In genomic region chr19:25144110-25145028, GRCm38 (mm10) we compare ENCODE assay signal across 14 mouse cellular contexts.
A peak's percentile ranks its signal among the peaks of the same experiment; 100 is the strongest.
DNase-seq lines count a peak whose midpoint lies in the region; ATAC-seq and TF ChIP-seq lines count a peak whose summit lies in the region.
"Had no signal": no experiment of that assay in that cellular context is flagged by ENCODE, and none has a peak within 500 bp of the region (broad histone marks: within the 10 kb centered on the region; RNA-seq: fewer than 3 reads in every experiment).

No protein-coding gene starts in this region.

- H3K9ac ChIP-seq in midbrain, postnatal 0 days (replicated peaks; ENCODE audit: low read length, poor library complexity, severe bottlenecking): no peak overlapping the region
- no peak overlapping the region for H3K9ac ChIP-seq in midbrain, embryonic 15.5 days
- H3K9ac ChIP-seq: embryonic facial prominence, embryonic 12.5 days; forebrain, postnatal 0 days; heart, embryonic 12.5 days; intestine, embryonic 15.5 days; lung, embryonic 15.5 days had no signal

- H3K9me3 ChIP-seq in midbrain, postnatal 0 days (ENCODE audit: low read length): no peaks in the 10 kb centered on the region
- H3K9me3 ChIP-seq in midbrain, embryonic 15.5 days: no peaks in the 10 kb centered on the region
- H3K9me3 ChIP-seq: embryonic facial prominence, embryonic 12.5 days; heart, embryonic 12.5 days; intestine, embryonic 15.5 days; lung, embryonic 15.5 days had no signal

- 49% methylated on average over 17 of the region's 17 CpGs for WGBS in midbrain, postnatal 0 days
- 58% methylated on average over 17 of the region's 17 CpGs for WGBS in midbrain, embryonic 15.5 days

- no peak overlapping the region for H3K4me2 ChIP-seq in midbrain, postnatal 0 days (ENCODE audit: low read depth, low read length, poor library complexity, severe bottlenecking)
- no peak overlapping the region for H3K4me2 ChIP-seq in midbrain, embryonic 15.5 days
- H3K4me2 ChIP-seq: embryonic facial prominence, embryonic 12.5 days; heart, embryonic 12.5 days; intestine, embryonic 15.5 days; lung, embryonic 15.5 days had no signal

- TF ChIP-seq CTCF in midbrain, postnatal 0 days (IDR thresholded peaks at IDR 0.05): no peak
- no peak for TF ChIP-seq CTCF in left cerebral cortex, adult 2 months (IDR thresholded peaks at IDR 0.05)

- ATAC-seq in midbrain, postnatal 0 days (ENCODE audit: low FRiP score): no peak
- no peak for ATAC-seq in midbrain, embryonic 15.5 days (replicated peaks)
- ATAC-seq: forebrain, postnatal 0 days; intestine, embryonic 15.5 days; midbrain, embryonic 16.5 days had no signal

- H3K36me3 ChIP-seq in midbrain, postnatal 0 days (ENCODE audit: insufficient read depth, low read length): no peaks in the 10 kb centered on the region
- H3K36me3 ChIP-seq in midbrain, embryonic 15.5 days (replicated peaks): no peaks in the 10 kb centered on the region
- H3K36me3 ChIP-seq: embryonic facial prominence, embryonic 12.5 days; heart, embryonic 12.5 days; intestine, embryonic 15.5 days; lung, embryonic 15.5 days had no signal

- H3K27ac ChIP-seq in midbrain, postnatal 0 days (ENCODE audit: low read depth, low read length): no peak overlapping the region
- no peak overlapping the region for H3K27ac ChIP-seq in midbrain, embryonic 15.5 days
- peak overlapping the region; percentile 50 for H3K27ac ChIP-seq in left cerebral cortex, adult 2 months
- H3K27ac ChIP-seq: embryonic facial prominence, embryonic 12.5 days; intestine, embryonic 15.5 days; lung, embryonic 15.5 days had no signal

- no peaks in the 10 kb centered on the region for H3K4me1 ChIP-seq in midbrain, postnatal 0 days (ENCODE audit: insufficient read depth, low read length)
- H3K4me1 ChIP-seq in midbrain, embryonic 15.5 days: no peaks in the 10 kb centered on the region
- H3K4me1 ChIP-seq: embryonic facial prominence, embryonic 12.5 days; heart, embryonic 12.5 days; intestine, embryonic 15.5 days; lung, embryonic 15.5 days had no signal

- intact Hi-C loops in left cerebral cortex, adult 2 months (cut with DNase I): no loop called here

- DNase-seq in midbrain, postnatal 0 days (ENCODE audit: low spot score): peak; percentile 56
- peak; percentile 30 to 33 for DNase-seq in frontal cortex, adult 2 months (ENCODE audit: extremely low spot score in 1 of 2, low spot score in 1 of 2)
- DNase-seq in left cerebral cortex, adult 2 months (ENCODE audit: extremely low spot score in 1 of 2, low spot score in 2 of 2): peak; percentile 15 to 29
- peak; percentile 28 for DNase-seq in right cerebral cortex, postnatal 25 days
- DNase-seq in lung, adult 18-20 months: no peak
- DNase-seq in thymus, postnatal 4 days: no peak
- DNase-seq in adrenal gland, adult 2 months: no peak
- DNase-seq: forebrain, postnatal 0 days had no signal

- no peaks in the 10 kb centered on the region for H3K27me3 ChIP-seq in midbrain, postnatal 0 days (ENCODE audit: insufficient read depth, low read length)
- H3K27me3 ChIP-seq in midbrain, embryonic 15.5 days (replicated peaks): no peaks in the 10 kb centered on the region
- H3K27me3 ChIP-seq: embryonic facial prominence, embryonic 12.5 days; heart, embryonic 12.5 days; intestine, embryonic 15.5 days; lung, embryonic 15.5 days had no signal

- no peak overlapping the region for H3K4me3 ChIP-seq in midbrain, postnatal 0 days (ENCODE audit: low read depth, low read length)
- no peak overlapping the region for H3K4me3 ChIP-seq in midbrain, embryonic 15.5 days
- no peak overlapping the region for H3K4me3 ChIP-seq in left cerebral cortex, adult 2 months
- H3K4me3 ChIP-seq: embryonic facial prominence, embryonic 12.5 days; heart, embryonic 12.5 days; intestine, embryonic 15.5 days; lung, embryonic 15.5 days had no signal

Comparison
In these comparisons a context has a peak if more than half of its experiments do, and no peak if none do; other contexts are left out.
1. DNase-seq: peak in midbrain, postnatal 0 days (single experiment), frontal cortex, adult 2 months (2 of 2), left cerebral cortex, adult 2 months (2 of 2) and right cerebral cortex, postnatal 25 days (single experiment); none in lung, adult 18-20 months (0 of 2), thymus, postnatal 4 days (single experiment) and adrenal gland, adult 2 months (single experiment).